Mouse (Mus musculus) midbrain, postnatal 0 days (tissue): ENCODE results near the gene Rilpl1. TPM values are rescaled to one million over a fixed set of nuclear protein-coding genes. Genes with fewer than 3 reads are reported as not detected.
A peak's percentile ranks its signal among the peaks of the same experiment; 100 is the strongest.

Experiments used
- ATAC-seq: fragments of 200-750 bp; cut with Nextera tagmentation; 2 replicates; pipeline ENCODE4 v1.8.0; 2017; ENCODE audit warnings: moderate number of reproducible peaks, mild to moderate bottlenecking, moderate TSS enrichment, moderate library complexity; ENCODE audit not compliant: low FRiP score
- DNase-seq: peaks from one replicate; pipeline ENCODE4 v3.0.0-alpha.2; 2015; ENCODE audit warnings: low spot score
- H3K27ac ChIP-seq: fragments of 300-500 bp; sonication (generic); 2 replicates; pipeline ENCODE4 v1.5.1; 2014; ENCODE audit warnings: low read depth, mild to moderate bottlenecking, low read length, mixed read lengths
- H3K27me3 ChIP-seq: fragments of 300-500 bp; sonication (generic); 2 replicates; pipeline ENCODE4 v1.6.1; 2014; ENCODE audit warnings: low read length, control low read depth, mixed read lengths; ENCODE audit not compliant: insufficient read depth
- H3K36me3 ChIP-seq: fragments of 300-500 bp; sonication (generic); 2 replicates; pipeline ENCODE4 v1.6.1; 2014; ENCODE audit warnings: low read length, control low read depth, mixed read lengths; ENCODE audit not compliant: insufficient read depth
- H3K4me1 ChIP-seq: fragments of 300-500 bp; sonication (generic); 2 replicates; pipeline ENCODE4 v1.6.1; 2014; ENCODE audit warnings: mild to moderate bottlenecking, control low read depth, antibody characterized with exemption, low read length, mixed read lengths; ENCODE audit not compliant: insufficient read depth
- H3K4me2 ChIP-seq: fragments of 300-500 bp; sonication (generic); 2 replicates; pipeline ENCODE4 v1.6.1; 2014; ENCODE audit warnings: low read depth, mild to moderate bottlenecking, low read length, mixed read lengths; ENCODE audit not compliant: poor library complexity, severe bottlenecking
- H3K4me3 ChIP-seq: fragments of 300-500 bp; sonication (generic); 2 replicates; pipeline ENCODE4 v1.5.1; 2014; ENCODE audit warnings: low read depth, mild to moderate bottlenecking, low read length, moderate library complexity
- H3K9ac ChIP-seq: fragments of 300-500 bp; sonication (generic); replicated peaks from 2 replicates; pipeline ENCODE4 v1.6.1; 2014; ENCODE audit warnings: mild to moderate bottlenecking, low read length, moderate library complexity, mixed read lengths; ENCODE audit not compliant: poor library complexity, severe bottlenecking
- H3K9me3 ChIP-seq: fragments of 300-500 bp; sonication (generic); 2 replicates; pipeline ENCODE4 v1.6.1; 2016; ENCODE audit warnings: low read length, control low read depth
- CTCF ChIP-seq: IDR thresholded peaks from 2 replicates; pipeline ENCODE4 v1.5.1; 2016; ENCODE audit warnings: antibody characterized with exemption, mild to moderate bottlenecking
- WGBS: fragments of 180-500 bp; shearing (Covaris S2); extraction: QIAGEN DNeasy Blood & Tissue Kit; methylation state at CpG from one replicate; pipeline ENCODE4 v1.1.7; 2014; 5-methylcytosine and 5-hydroxymethylcytosine counted together
- polyA plus RNA-seq: library from polyadenylated mRNA; unstranded; fragments of >200 nt; fragmentation: Nextera tagmentation; extraction: Ambion mirVana; gene quantifications from 2 replicates; pipeline ENCODE4 v1.2.1, GENCODE M21; 2015
- total RNA-seq: library from RNA; depleted of rRNA; stranded (reverse); fragments of >200 nt; gene quantifications from 2 replicates; pipeline ENCODE4 v1.2.3, GENCODE M21; 2014

The Rilpl1 gene
- total and polyA plus RNA-seq, 2 experiments from 2014 or later: 11.9 to 14.9 TPM

GRCm38 (mm10) chr5:124535016-124535415 lies 3.8 kb upstream of the Rilpl1 start:
- Histone ChIP-seq H3K4me2 (no peak overlapping the region), H3K9ac (no peak overlapping the region), H3K4me1 (peaks cover 4% of the 10 kb centered on the region; the same call in 1 of the 2 replicates), H3K27ac (no peak overlapping the region), H3K27me3 (no peaks in the 10 kb centered on the region), H3K36me3 (no peaks in the 10 kb centered on the region), H3K9me3 (no peaks in the 10 kb centered on the region), H3K4me3 (no peak overlapping the region)
- DNase-seq (no peak), ATAC-seq (no peak)
- WGBS: 65% methylated on average over 5 of the region's 5 CpGs
- no peak for TF ChIP-seq CTCF

- Histone ChIP-seq H3K4me1 (peaks cover 9% of the 10 kb centered on the region), H3K9ac (no peak overlapping the region), H3K36me3 (no peaks in the 10 kb centered on the region), H3K4me3 (no peak overlapping the region), H3K9me3 (no peaks in the 10 kb centered on the region), H3K27ac (no peak overlapping the region), H3K4me2 (no peak overlapping the region), H3K27me3 (no peaks in the 10 kb centered on the region)
- DNase-seq: no peak
- WGBS: 40% methylated on average over 7 of the region's 7 CpGs
- no peak for ATAC-seq
- TF ChIP-seq CTCF: no peak
Measured at GRCm38 (mm10) chr5:124532451-124532850, 1.3 kb upstream of the Rilpl1 start.

GRCm38 (mm10) chr5:124531583-124531930 lies 366 bp upstream of the Rilpl1 start:
- peak overlapping the region; percentile 79 for H3K9ac ChIP-seq
- ATAC-seq (peak; percentile 51; the same call in 1 of the 2 replicates), DNase-seq (no peak)
- no peaks in the 10 kb centered on the region for H3K36me3 ChIP-seq
- no peak for TF ChIP-seq CTCF
- H3K27me3 ChIP-seq: no peaks in the 10 kb centered on the region
- H3K9me3 ChIP-seq: no peaks in the 10 kb centered on the region
- peaks cover 9% of the 10 kb centered on the region for H3K4me1 ChIP-seq
- peak overlapping the region; percentile 69 for H3K27ac ChIP-seq
- peak overlapping the region; percentile 81 for H3K4me3 ChIP-seq
- 8% methylated on average over 14 of the region's 14 CpGs for WGBS
- peak overlapping the region; percentile 86 for H3K4me2 ChIP-seq

DNA sequence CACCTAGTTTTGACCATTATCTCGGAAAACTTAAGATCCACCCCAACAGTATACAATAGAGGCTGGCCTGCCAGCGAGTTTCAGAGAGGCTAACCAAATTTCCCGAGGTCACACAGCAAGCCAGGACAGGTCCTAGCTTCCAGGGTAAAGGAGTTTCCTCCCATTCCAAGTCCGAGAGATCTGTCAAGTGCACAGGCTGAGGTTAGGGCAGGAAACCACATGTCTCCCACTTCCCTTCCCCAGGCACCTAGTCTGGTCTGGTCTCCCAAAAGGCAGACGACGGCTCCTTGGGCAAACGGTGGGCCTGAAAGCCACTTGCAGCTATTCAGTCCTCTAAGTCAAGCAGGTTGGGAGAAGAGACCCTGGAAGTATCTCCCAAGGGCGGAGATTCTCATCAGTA lies 1.5 kb downstream of the Rilpl1 start:
- TF ChIP-seq CTCF: no peak
- ATAC-seq (no peak), DNase-seq (no peak)
- Histone ChIP-seq H3K4me1 (peaks cover 9% of the 10 kb centered on the region), H3K27ac (no peak overlapping the region), H3K4me2 (peak overlapping the region; percentile 86), H3K9me3 (no peaks in the 10 kb centered on the region), H3K4me3 (peak overlapping the region; percentile 81), H3K9ac (0 out of 2 replicates have a peak overlapping the region, but pooled peaks have one; percentile 13), H3K36me3 (no peaks in the 10 kb centered on the region), H3K27me3 (no peaks in the 10 kb centered on the region)
- WGBS: 68% methylated on average over 8 of the region's 8 CpGs

- ATAC-seq (no peak), DNase-seq (no peak)
- H3K27ac ChIP-seq: 0 out of 2 replicates have a peak overlapping the region, but pooled peaks have one; percentile 1
- H3K4me1 ChIP-seq: peaks cover 9% of the 10 kb centered on the region
- H3K4me3 ChIP-seq: no peak overlapping the region
- WGBS: 56% methylated on average over 8 of the region's 8 CpGs
- H3K9me3 ChIP-seq: no peaks in the 10 kb centered on the region
- peak overlapping the region; percentile 86 for H3K4me2 ChIP-seq
- H3K36me3 ChIP-seq: no peaks in the 10 kb centered on the region
- TF ChIP-seq CTCF: no peak
- H3K27me3 ChIP-seq: no peaks in the 10 kb centered on the region
- 0 out of 2 replicates have a peak overlapping the region, but pooled peaks have one; percentile 0 for H3K9ac ChIP-seq
Measured at GRCm38 (mm10) chr5:124529191-124529651, 2.0 kb downstream of the Rilpl1 start.

DNA sequence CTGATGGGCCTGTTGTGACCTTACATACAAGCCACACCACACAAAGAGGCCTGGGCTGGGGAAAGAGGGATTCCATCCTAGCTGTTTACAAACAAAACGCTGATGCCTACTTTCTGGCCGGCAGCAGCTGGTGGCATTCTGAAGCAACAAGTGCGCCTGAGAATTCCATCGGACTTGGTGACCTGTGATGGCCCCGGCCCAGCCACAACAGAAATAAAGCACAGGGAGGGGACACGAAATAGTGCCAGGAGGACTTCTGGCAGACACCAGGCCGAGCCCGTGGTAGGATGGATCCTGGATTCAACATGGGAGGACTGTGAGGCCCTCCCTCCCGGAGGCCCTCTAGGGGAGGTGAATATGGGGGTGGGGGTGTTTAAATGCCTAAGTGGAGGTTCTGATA lies 2.4 kb downstream of the Rilpl1 start:
- Histone ChIP-seq H3K9ac (0 out of 2 replicates have a peak overlapping the region, but pooled peaks have one; percentile 0), H3K27me3 (no peaks in the 10 kb centered on the region), H3K9me3 (no peaks in the 10 kb centered on the region), H3K4me1 (peaks cover 9% of the 10 kb centered on the region), H3K36me3 (no peaks in the 10 kb centered on the region), H3K27ac (0 out of 2 replicates have a peak overlapping the region, but pooled peaks have one; percentile 1), H3K4me2 (peak overlapping the region; percentile 86), H3K4me3 (no peak overlapping the region)
- DNase-seq (no peak), ATAC-seq (no peak)
- whole genome bisulfite sequencing: 44% methylated on average over 9 of the region's 9 CpGs
- TF ChIP-seq CTCF: no peak
